Mouse (Mus musculus): ENCODE measurements at regions not wholly inside any gene's neighbourhood (a gene's known extent, or its start where the extent isn't known, plus 50 kb on each side); places are given as distances from the start of the nearest gene placed in this dataset.

DNA sequence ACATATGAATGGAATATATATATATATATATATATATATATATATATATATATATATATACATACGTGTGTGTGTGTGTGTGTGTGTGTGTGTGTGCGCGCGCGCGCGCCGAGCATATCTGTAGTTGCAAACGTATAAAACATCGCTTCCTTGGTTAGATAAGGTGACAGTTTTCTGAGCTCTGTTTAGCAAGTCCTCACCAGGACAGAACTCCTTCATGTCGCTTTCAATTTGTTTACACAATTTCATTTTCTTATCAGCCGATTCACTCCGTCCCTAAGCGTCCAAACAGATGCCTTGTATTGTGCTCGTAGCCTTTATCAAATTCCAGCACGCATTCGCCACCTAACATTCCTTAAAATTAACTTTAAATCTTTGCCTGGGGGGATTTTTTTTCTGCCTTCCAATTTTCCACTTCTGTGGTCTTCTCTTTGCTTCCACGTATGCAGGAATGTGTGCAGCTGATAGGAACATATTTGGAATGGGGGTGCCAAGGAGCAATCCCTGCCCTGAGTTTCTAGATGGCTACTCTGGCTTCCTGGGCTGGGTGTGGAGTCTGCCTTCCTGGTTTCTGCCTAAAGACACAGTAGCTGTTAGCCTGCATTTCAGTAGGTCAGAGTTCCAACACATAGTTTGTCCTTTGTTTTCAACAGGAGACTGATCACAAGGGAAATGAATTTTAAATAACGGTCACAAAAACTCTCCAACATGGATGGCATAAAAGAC, 575.7 kb downstream of the Robo2 start:
- H3K27ac ChIP-seq (ENCODE audit: low read length), result no peak overlapping the region
- no peak overlapping the region for H3K4me2 ChIP-seq (replicated peaks; ENCODE audit: low read depth, low read length)
- H3K9ac ChIP-seq (replicated peaks; ENCODE audit: low read depth, low read length), result no peak overlapping the region
- no peak for ATAC-seq (ENCODE audit: insufficient number of reproducible peaks, insufficient read depth, low FRiP score, low read depth)
- no peak overlapping the region for H3K4me3 ChIP-seq (ENCODE audit: low read depth, low read length)
- no peaks in the 10 kb centered on the region for H3K4me1 ChIP-seq (ENCODE audit: control insufficient read depth, insufficient read depth, low read length)
- no peaks in the 10 kb centered on the region for H3K9me3 ChIP-seq (ENCODE audit: control insufficient read depth, low read depth, low read length)
- no peaks in the 10 kb centered on the region for H3K27me3 ChIP-seq (ENCODE audit: control insufficient read depth, insufficient read depth, low read length)
- H3K36me3 ChIP-seq (ENCODE audit: control insufficient read depth, insufficient read depth, low read length), result no peaks in the 10 kb centered on the region
- WGBS, result 62% methylated on average over 19 of the region's 19 CpGs

DNA sequence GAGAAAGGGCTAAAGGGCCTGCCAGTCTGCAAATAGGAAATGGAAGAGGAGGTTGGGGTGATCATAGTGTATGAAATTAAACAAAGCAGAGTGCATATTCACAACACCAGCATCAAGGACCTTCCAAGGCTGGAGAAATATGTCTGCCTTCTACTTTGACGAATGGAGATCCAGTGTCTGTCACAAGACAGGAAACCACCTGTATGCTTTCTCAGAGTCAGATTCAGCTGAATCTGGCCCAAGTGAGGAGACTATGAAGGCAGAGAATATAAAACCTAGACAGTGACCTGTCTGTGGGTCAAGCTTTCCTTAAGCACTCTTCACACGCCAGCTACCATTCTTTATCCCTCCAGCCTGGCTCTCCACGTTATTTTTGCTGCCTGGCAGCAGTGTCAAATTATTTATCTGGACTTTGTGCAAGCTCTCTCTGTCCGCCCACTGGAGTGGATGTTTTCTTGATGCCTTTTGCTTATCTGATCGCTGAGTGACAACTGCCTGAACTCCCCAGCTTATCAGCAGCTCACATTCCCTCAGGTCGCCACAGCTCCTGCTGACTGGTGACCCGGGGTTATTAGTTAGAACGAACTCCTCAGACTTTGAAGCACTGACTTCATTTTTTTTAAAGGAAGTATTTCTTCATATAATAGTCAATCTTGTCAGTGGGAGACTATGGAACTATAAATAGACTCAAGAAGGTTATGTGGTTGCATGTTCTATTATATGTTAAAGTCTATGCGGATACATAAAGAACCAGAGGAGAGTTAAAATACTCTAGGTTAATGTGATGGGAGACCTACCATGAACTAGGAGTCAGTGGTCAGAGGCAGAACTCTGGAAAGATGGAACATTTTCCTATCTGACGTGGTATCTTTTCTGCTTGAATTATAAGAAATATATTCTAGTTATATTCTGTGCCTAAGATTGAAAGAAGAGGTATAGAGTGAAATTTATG, 590.0 kb downstream of the Robo2 start:
- Histone ChIP-seq H3K9me3 (ENCODE audit: control insufficient read depth, low read depth, low read length) (no peaks in the 10 kb centered on the region), H3K9ac (replicated peaks; ENCODE audit: low read depth, low read length) (no peak overlapping the region), H3K4me1 (ENCODE audit: control insufficient read depth, insufficient read depth, low read length) (no peaks in the 10 kb centered on the region), H3K4me2 (replicated peaks; ENCODE audit: low read depth, low read length) (no peak overlapping the region), H3K27ac (ENCODE audit: low read length) (no peak overlapping the region), H3K27me3 (ENCODE audit: control insufficient read depth, insufficient read depth, low read length) (no peaks in the 10 kb centered on the region), H3K4me3 (ENCODE audit: low read depth, low read length) (no peak overlapping the region), H3K36me3 (ENCODE audit: control insufficient read depth, insufficient read depth, low read length) (no peaks in the 10 kb centered on the region)
- peak; percentile 71; the same call in 1 of the 2 replicates for ATAC-seq (ENCODE audit: insufficient number of reproducible peaks, insufficient read depth, low FRiP score, low read depth)
- WGBS, result 47% methylated on average over 10 of the region's 10 CpGs

DNA sequence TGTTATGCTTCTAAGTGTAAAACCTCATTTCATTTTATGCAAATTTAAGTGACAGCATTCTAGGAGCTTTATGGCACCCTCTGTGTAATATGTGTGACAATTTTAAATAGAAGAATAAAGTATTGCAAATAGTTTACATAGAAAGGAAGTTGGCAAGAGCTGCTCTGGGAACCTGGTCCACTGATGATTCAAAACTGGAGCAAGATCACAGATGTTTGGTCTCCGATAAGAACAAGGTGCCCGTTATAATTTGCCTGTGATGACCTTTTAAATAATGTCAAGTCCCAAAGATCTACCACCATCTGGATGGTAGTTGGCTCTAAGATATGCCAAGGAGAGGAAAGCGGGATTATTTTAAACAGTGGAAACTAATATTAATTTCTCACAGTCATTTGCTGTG, 607.1 kb downstream of the Robo2 start:
- Histone ChIP-seq H3K9ac (replicated peaks; ENCODE audit: low read depth, low read length) (no peak overlapping the region), H3K9me3 (ENCODE audit: control insufficient read depth, low read depth, low read length) (no peaks in the 10 kb centered on the region), H3K27me3 (ENCODE audit: control insufficient read depth, insufficient read depth, low read length) (no peaks in the 10 kb centered on the region), H3K36me3 (ENCODE audit: control insufficient read depth, insufficient read depth, low read length) (no peaks in the 10 kb centered on the region), H3K4me3 (ENCODE audit: low read depth, low read length) (no peak overlapping the region), H3K4me1 (ENCODE audit: control insufficient read depth, insufficient read depth, low read length) (no peaks in the 10 kb centered on the region), H3K27ac (ENCODE audit: low read length) (no peak overlapping the region), H3K4me2 (replicated peaks; ENCODE audit: low read depth, low read length) (no peak overlapping the region)
- ATAC-seq (ENCODE audit: insufficient number of reproducible peaks, insufficient read depth, low FRiP score, low read depth), result no peak
- WGBS, result 74% methylated on average over 3 of the region's 3 CpGs

DNA sequence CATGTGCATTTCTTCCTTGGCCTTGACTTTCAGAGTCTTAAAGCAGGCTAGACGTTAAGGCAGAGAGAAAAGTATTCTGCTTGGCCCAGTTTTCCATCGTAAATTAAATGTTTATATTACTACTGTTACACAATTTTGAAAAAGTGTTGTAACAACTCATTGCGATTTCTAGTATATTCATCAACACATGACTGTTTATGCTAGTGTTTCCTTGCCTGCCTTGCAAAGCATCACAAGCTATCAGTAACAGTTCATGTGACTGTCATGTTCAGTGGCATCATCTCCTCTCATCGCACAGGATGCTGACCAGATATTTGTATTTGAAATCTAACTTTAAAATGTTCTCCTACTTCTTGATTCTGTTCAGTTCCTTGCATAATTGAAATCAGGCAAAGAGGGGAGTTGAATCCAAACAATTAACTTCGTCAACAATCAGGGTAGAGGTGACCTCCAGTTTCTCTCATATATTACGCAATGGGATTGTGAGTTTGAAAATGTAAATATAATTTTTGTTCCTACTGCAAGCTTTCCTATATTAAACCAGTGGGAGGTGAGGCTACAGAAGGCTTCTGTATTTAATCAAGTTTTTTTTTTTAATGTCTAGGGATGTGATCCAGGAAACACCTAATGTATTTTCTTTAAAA, 615.0 kb downstream of the Robo2 start:
- H3K4me1 ChIP-seq (ENCODE audit: control insufficient read depth, insufficient read depth, low read length), result no peaks in the 10 kb centered on the region
- H3K27ac ChIP-seq (ENCODE audit: low read length), result no peak overlapping the region
- no peaks in the 10 kb centered on the region for H3K36me3 ChIP-seq (ENCODE audit: control insufficient read depth, insufficient read depth, low read length)
- WGBS, result 69% methylated on average over 6 of the region's 6 CpGs
- no peak overlapping the region for H3K4me3 ChIP-seq (ENCODE audit: low read depth, low read length)
- H3K27me3 ChIP-seq (ENCODE audit: control insufficient read depth, insufficient read depth, low read length), result no peaks in the 10 kb centered on the region
- H3K4me2 ChIP-seq (replicated peaks; ENCODE audit: low read depth, low read length), result no peak overlapping the region
- no peak for ATAC-seq (ENCODE audit: insufficient number of reproducible peaks, insufficient read depth, low FRiP score, low read depth)
- no peak overlapping the region for H3K9ac ChIP-seq (replicated peaks; ENCODE audit: low read depth, low read length)
- H3K9me3 ChIP-seq (ENCODE audit: control insufficient read depth, low read depth, low read length), result no peaks in the 10 kb centered on the region

DNA sequence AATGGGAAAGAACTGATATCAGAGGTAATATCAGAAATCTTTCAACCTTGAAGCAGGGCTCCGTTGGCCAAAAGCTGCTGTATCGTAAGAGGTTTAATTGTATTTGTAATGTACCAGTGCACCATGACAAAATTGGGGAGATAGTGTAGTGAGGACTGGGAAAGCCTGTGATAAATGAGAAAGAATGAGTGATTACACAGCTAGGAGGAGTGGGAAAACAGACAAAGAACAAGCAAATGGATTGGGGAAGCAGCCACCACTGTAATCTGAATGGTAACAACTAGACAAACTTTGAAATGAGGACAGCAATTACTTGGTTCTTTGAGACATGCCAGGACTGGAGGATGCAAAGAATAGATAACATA, 626.6 kb downstream of the Robo2 start:
- 86% methylated on average over 2 of the region's 2 CpGs for WGBS
- Histone ChIP-seq H3K9me3 (ENCODE audit: control insufficient read depth, low read depth, low read length) (no peaks in the 10 kb centered on the region), H3K4me1 (ENCODE audit: control insufficient read depth, insufficient read depth, low read length) (no peaks in the 10 kb centered on the region), H3K27ac (ENCODE audit: low read length) (no peak overlapping the region), H3K36me3 (ENCODE audit: control insufficient read depth, insufficient read depth, low read length) (no peaks in the 10 kb centered on the region), H3K4me3 (ENCODE audit: low read depth, low read length) (no peak overlapping the region), H3K27me3 (ENCODE audit: control insufficient read depth, insufficient read depth, low read length) (no peaks in the 10 kb centered on the region), H3K9ac (replicated peaks; ENCODE audit: low read depth, low read length) (no peak overlapping the region), H3K4me2 (replicated peaks; ENCODE audit: low read depth, low read length) (no peak overlapping the region)
- ATAC-seq (ENCODE audit: insufficient number of reproducible peaks, insufficient read depth, low FRiP score, low read depth), result no peak

DNA sequence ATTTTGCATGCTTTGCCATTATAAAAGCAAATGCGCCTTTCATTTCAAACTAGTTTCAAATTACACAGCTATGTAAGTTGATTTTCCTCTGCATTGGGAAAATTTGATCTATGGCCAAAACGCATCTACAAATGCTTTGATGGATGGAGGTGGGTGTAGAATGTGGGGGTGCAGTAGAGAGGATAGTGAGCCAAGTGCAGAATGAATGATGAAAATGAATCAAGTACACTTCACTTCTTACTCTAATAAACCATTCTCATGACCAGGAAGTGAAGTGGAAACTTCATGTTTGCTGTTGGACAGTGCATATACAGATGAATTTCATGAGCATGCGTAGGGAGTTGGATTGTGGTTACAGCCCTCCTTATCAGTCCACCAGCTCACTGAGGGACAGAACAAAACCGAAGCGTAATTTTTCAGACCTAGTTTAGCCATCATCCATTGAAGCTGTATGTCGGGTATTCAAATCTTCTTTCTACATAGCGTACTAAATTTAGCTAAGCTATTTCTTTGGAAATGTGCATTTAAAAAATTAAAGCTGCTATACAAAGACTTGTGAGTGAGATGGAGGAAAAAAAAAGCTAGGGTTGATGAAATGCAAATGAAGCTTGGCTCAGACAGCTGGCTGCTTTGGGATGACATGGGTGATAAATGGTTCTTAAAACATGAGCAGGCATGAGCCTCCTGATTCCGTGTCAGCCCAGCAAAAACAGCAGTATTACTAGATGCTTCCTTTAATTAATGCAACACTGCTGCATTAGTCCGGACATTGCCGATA, 627.1 kb downstream of the Robo2 start:
- no peak overlapping the region for H3K4me3 ChIP-seq (ENCODE audit: low read depth, low read length)
- H3K4me1 ChIP-seq (ENCODE audit: control insufficient read depth, insufficient read depth, low read length), result no peaks in the 10 kb centered on the region
- no peak for ATAC-seq (ENCODE audit: insufficient number of reproducible peaks, insufficient read depth, low FRiP score, low read depth)
- no peaks in the 10 kb centered on the region for H3K36me3 ChIP-seq (ENCODE audit: control insufficient read depth, insufficient read depth, low read length)
- H3K9ac ChIP-seq (replicated peaks; ENCODE audit: low read depth, low read length), result no peak overlapping the region
- 78% methylated on average over 10 of the region's 10 CpGs for WGBS
- no peaks in the 10 kb centered on the region for H3K27me3 ChIP-seq (ENCODE audit: control insufficient read depth, insufficient read depth, low read length)
- H3K9me3 ChIP-seq (ENCODE audit: control insufficient read depth, low read depth, low read length), result no peaks in the 10 kb centered on the region
- H3K4me2 ChIP-seq (replicated peaks; ENCODE audit: low read depth, low read length), result no peak overlapping the region
- H3K27ac ChIP-seq (ENCODE audit: low read length), result no peak overlapping the region

DNA sequence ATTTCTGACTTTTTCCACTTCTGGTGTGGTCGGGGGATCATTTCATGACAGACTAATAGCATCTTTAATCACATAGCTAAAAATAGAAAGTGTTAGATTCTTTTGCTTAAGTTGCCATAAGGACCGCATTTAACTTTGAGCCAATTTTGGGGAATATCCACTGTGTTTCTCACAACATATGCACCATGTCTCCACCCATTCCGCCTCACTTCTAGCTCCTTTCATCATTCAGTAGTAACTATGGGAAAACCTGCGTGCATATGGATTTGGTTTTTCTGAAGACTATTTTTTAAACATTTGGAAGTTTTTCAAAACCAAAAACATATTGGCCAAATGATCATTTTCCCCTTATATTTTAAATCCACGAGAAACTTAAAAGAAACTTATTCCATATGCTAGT, 639.2 kb downstream of the Robo2 start:
- no peaks in the 10 kb centered on the region for H3K4me1 ChIP-seq (ENCODE audit: control insufficient read depth, insufficient read depth, low read length)
- H3K9ac ChIP-seq (replicated peaks; ENCODE audit: low read depth, low read length), result no peak overlapping the region
- ATAC-seq (ENCODE audit: insufficient number of reproducible peaks, insufficient read depth, low FRiP score, low read depth), result no peak
- no peak overlapping the region for H3K4me2 ChIP-seq (replicated peaks; ENCODE audit: low read depth, low read length)
- no peaks in the 10 kb centered on the region for H3K27me3 ChIP-seq (ENCODE audit: control insufficient read depth, insufficient read depth, low read length)
- WGBS, result 83% methylated on average over 5 of the region's 5 CpGs
- no peaks in the 10 kb centered on the region for H3K36me3 ChIP-seq (ENCODE audit: control insufficient read depth, insufficient read depth, low read length)
- no peaks in the 10 kb centered on the region for H3K9me3 ChIP-seq (ENCODE audit: control insufficient read depth, low read depth, low read length)
- H3K4me3 ChIP-seq (ENCODE audit: low read depth, low read length), result no peak overlapping the region
- H3K27ac ChIP-seq (ENCODE audit: low read length), result no peak overlapping the region

DNA sequence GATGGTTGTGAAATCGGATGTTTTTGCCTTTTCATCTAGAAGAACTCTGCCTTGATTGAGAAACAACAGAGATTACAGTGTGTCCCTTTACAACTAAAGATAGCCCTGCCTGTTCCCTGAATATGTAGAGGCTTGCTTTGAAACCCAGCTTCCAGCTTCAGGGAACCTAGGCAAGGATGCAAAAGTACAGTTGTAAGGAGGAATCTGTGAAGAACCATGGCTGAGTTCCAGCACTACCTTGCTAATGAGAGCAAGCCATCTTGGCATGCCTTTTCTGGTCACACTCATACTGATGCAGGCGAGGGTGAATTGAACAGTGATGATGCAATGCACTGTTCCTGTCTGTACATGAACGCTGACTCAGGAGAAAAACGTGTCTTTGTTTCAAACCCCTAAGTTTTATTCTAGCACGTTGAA, 641.2 kb downstream of the Robo2 start:
- H3K27me3 ChIP-seq (ENCODE audit: control insufficient read depth, insufficient read depth, low read length), result no peaks in the 10 kb centered on the region
- no peak overlapping the region for H3K27ac ChIP-seq (ENCODE audit: low read length)
- no peaks in the 10 kb centered on the region for H3K4me1 ChIP-seq (ENCODE audit: control insufficient read depth, insufficient read depth, low read length)
- no peak overlapping the region for H3K9ac ChIP-seq (replicated peaks; ENCODE audit: low read depth, low read length)
- no peak overlapping the region for H3K4me3 ChIP-seq (ENCODE audit: low read depth, low read length)
- 65% methylated on average over 5 of the region's 5 CpGs for WGBS
- H3K36me3 ChIP-seq (ENCODE audit: control insufficient read depth, insufficient read depth, low read length), result no peaks in the 10 kb centered on the region
- no peak overlapping the region for H3K4me2 ChIP-seq (replicated peaks; ENCODE audit: low read depth, low read length)
- ATAC-seq (ENCODE audit: insufficient number of reproducible peaks, insufficient read depth, low FRiP score, low read depth), result no peak
- no peaks in the 10 kb centered on the region for H3K9me3 ChIP-seq (ENCODE audit: control insufficient read depth, low read depth, low read length)
